Mouse (Mus musculus) kidney, embryonic 14.5 days (tissue): ENCODE measurements at regions not wholly inside any gene's neighbourhood (a gene's known extent, or its start where the extent isn't known, plus 50 kb on each side); places are given as distances from the start of the nearest gene placed in this dataset.

Source experiments
- ATAC-seq: fragments of 200-750 bp; cut with Nextera tagmentation; 2 replicates; pipeline ENCODE4 v1.8.0; 2017; ENCODE audit warnings: moderate number of reproducible peaks, mild to moderate bottlenecking, moderate TSS enrichment, moderate library complexity; ENCODE audit not compliant: low FRiP score, low TSS enrichment
- H3K27ac ChIP-seq: fragments of 300-500 bp; sonication (generic); 2 replicates; pipeline ENCODE4 v1.5.1; 2014; ENCODE audit warnings: low read depth, mild to moderate bottlenecking, low read length, moderate library complexity, mixed read lengths
- H3K27me3 ChIP-seq: fragments of 300-500 bp; sonication (generic); 2 replicates; pipeline ENCODE4 v1.6.1; 2014; ENCODE audit warnings: mild to moderate bottlenecking, low read length; ENCODE audit not compliant: control insufficient read depth, insufficient read depth
- H3K36me3 ChIP-seq: fragments of 300-500 bp; sonication (generic); 2 replicates; pipeline ENCODE4 v1.6.1; 2014; ENCODE audit warnings: low read length, mixed read lengths; ENCODE audit not compliant: control insufficient read depth, insufficient read depth
- H3K4me1 ChIP-seq: fragments of 300-500 bp; sonication (generic); 2 replicates; pipeline ENCODE4 v1.6.1; 2014; ENCODE audit warnings: low read length, mixed read lengths; ENCODE audit not compliant: control insufficient read depth, insufficient read depth
- H3K4me2 ChIP-seq: fragments of 300-500 bp; sonication (generic); replicated peaks from 2 replicates; pipeline ENCODE4 v1.6.1; 2014; ENCODE audit warnings: low read depth, mild to moderate bottlenecking, low read length
- H3K4me3 ChIP-seq: fragments of 300-500 bp; sonication (generic); 2 replicates; pipeline ENCODE4 v1.5.1; 2014; ENCODE audit warnings: mild to moderate bottlenecking, low read length
- H3K9ac ChIP-seq: fragments of 300-500 bp; sonication (generic); 2 replicates; pipeline ENCODE4 v1.6.1; 2014; ENCODE audit warnings: low read depth, mild to moderate bottlenecking, low read length, moderate library complexity
- H3K9me3 ChIP-seq: fragments of 300-500 bp; sonication (generic); 2 replicates; pipeline ENCODE4 v1.6.1; 2016; ENCODE audit warnings: low read length; ENCODE audit not compliant: control insufficient read depth
- WGBS: fragments of 180-500 bp; shearing (Covaris S2); extraction: QIAGEN DNeasy Blood & Tissue Kit; methylation state at CpG from one replicate; pipeline ENCODE4 v1.1.7; 2014; 5-methylcytosine and 5-hydroxymethylcytosine counted together

DNA sequence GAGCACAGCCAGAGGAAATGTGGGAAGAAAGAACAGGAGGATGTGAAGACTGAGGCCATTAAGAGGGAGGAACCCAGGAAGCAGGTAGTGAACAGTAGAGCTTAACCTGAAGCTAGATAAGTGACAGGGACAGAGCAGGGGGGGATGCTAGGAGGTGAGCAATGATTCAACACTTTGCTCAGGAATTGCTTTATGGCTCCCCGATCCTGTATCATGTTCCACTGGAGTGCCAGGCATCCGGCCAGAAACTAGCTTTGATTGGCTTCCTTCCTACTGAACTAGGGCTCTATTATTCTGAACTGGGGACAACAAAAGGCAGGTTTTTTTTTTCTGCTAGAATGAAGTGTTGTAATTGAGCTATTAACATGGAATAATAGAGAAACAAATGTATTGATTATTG is 493.1 kb upstream of the Fat3 start:
- Histone ChIP-seq H3K4me1 (no peaks in the 10 kb centered on the region), H3K27ac (no peak overlapping the region), H3K27me3 (no peaks in the 10 kb centered on the region), H3K4me2 (no peak overlapping the region), H3K36me3 (no peaks in the 10 kb centered on the region), H3K9me3 (no peaks in the 10 kb centered on the region), H3K4me3 (no peak overlapping the region), H3K9ac (no peak overlapping the region)
- WGBS = 12% methylated on average over 2 of the region's 2 CpGs
- 0 out of 2 replicates have a peak, but pooled peaks have one; percentile 52 for ATAC-seq

DNA sequence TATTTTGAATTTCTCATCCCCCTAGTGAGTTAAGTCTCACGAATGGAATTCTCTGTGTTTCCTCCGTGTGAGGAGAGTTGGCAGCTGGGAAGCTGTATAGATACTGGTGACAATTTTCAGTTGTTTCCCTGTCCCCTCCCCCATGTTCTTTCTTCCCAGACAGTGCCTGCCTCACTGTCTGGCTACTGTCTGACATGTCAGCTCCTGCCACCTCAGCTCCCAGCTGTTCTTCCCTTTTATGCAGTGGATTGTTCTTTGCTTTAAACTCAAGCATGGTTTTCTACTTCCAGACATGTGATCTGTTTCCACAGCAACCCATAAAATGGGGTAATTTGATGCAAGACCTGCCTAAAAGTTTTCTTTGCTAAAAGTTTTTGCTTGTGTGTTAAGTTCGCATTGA is 487.0 kb upstream of the Fat3 start:
- H3K27me3 ChIP-seq = no peaks in the 10 kb centered on the region
- peak; percentile 57; the same call in 1 of the 2 replicates for ATAC-seq
- 31% methylated on average over 3 of the region's 3 CpGs for WGBS
- H3K4me1 ChIP-seq = no peaks in the 10 kb centered on the region
- no peak overlapping the region for H3K4me3 ChIP-seq
- no peaks in the 10 kb centered on the region for H3K36me3 ChIP-seq
- no peak overlapping the region for H3K9ac ChIP-seq
- H3K27ac ChIP-seq = no peak overlapping the region
- no peak overlapping the region for H3K4me2 ChIP-seq
- H3K9me3 ChIP-seq = no peaks in the 10 kb centered on the region

DNA sequence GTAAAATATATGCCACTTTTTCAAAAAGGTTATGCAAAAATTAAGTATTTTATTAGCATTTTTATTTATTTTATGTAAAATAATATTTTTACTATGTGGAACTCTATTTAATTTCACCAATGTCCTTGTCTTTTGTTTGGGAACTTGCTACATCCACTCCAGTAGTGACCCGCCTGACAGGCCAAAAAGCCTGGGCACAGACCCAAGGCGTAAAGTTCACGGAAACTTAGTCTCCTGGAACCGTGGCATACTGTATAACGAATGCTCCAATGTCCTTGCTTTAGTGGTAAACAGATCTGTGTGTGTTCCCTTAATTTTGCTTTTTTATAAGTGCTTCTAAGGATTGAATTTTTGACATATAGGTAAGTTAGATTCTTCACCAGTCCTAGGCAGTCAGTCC is 476.2 kb upstream of the Fat3 start:
- WGBS = 94% methylated on average over 5 of the region's 5 CpGs
- no peak for ATAC-seq
- no peaks in the 10 kb centered on the region for H3K4me1 ChIP-seq
- H3K36me3 ChIP-seq = no peaks in the 10 kb centered on the region
- H3K27me3 ChIP-seq = no peaks in the 10 kb centered on the region
- H3K27ac ChIP-seq = no peak overlapping the region
- no peaks in the 10 kb centered on the region for H3K9me3 ChIP-seq
- no peak overlapping the region for H3K4me3 ChIP-seq
- no peak overlapping the region for H3K4me2 ChIP-seq
- no peak overlapping the region for H3K9ac ChIP-seq

DNA sequence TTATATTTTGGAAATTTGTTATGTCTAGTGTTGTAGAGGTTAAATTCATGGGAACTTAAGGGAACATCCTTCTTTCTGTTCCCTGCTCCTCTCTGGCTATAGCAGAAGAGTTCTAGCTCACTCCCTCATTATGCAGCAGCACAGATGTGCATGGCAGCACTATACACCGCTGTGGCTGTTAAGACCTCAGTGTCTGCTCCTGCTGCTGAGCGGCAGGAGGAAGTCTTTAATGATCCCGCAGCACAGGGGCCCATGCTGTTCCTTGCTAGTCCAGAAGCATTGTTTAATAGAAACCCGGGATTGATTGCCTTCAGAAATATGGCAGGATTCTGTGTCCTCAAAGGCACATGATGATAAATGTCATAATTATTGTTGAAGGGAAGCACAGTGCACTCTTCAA is 469.3 kb upstream of the Fat3 start:
- 44% methylated on average over 4 of the region's 4 CpGs for WGBS
- H3K27ac ChIP-seq = no peak overlapping the region
- no peaks in the 10 kb centered on the region for H3K9me3 ChIP-seq
- H3K9ac ChIP-seq = no peak overlapping the region
- no peaks in the 10 kb centered on the region for H3K27me3 ChIP-seq
- H3K4me2 ChIP-seq = no peak overlapping the region
- H3K4me1 ChIP-seq = no peaks in the 10 kb centered on the region
- no peak for ATAC-seq
- H3K36me3 ChIP-seq = no peaks in the 10 kb centered on the region
- no peak overlapping the region for H3K4me3 ChIP-seq

DNA sequence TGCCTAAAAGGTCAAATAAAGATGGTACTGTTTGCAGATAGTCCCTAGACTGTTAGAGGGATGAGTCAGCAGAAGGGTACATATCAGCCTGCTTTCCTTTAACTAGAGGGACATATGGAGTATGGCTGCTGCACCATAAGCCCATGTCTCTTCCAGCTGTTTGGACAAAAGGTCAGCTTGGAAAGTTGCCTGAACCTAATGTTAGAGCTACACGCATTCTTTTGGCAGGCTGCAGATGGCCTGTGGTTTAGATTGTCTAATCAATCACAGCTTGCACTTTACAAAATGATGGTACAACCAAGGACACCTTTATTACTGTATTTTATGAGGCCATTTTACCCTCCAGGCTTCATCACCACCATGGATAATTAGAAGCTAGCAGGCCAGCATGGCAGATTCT is 432.5 kb upstream of the Fat3 start:
- Histone ChIP-seq H3K4me2 (no peak overlapping the region), H3K36me3 (no peaks in the 10 kb centered on the region), H3K4me3 (no peak overlapping the region), H3K4me1 (no peaks in the 10 kb centered on the region), H3K9me3 (no peaks in the 10 kb centered on the region), H3K27ac (no peak overlapping the region), H3K27me3 (no peaks in the 10 kb centered on the region), H3K9ac (no peak overlapping the region)
- no peak for ATAC-seq
- 33% methylated on average over 1 of the region's 1 CpGs for WGBS

DNA sequence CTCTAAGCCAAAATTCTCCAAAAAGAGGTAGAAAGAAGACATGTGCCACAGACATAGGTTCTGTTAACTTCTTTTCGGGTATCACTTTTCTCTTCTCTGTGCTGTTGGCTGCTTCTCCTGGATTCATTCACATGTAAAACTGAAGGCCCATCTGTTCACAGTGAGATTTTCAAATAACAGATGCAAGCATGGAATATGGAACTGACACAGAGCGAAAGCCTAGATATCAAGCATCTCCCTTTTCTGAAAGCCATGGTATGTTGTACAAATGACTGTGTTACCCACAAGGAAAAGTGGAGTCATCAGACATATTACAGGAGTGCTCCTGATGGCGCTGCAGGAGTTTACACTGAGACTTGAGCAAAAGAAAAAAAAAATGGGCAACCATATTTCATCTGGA is 430.5 kb upstream of the Fat3 start:
- H3K27me3 ChIP-seq = no peaks in the 10 kb centered on the region
- no peaks in the 10 kb centered on the region for H3K9me3 ChIP-seq
- no peaks in the 10 kb centered on the region for H3K4me1 ChIP-seq
- WGBS = 91% methylated on average over 3 of the region's 3 CpGs
- no peak overlapping the region for H3K27ac ChIP-seq
- no peak overlapping the region for H3K4me2 ChIP-seq
- no peak overlapping the region for H3K9ac ChIP-seq
- no peak for ATAC-seq
- H3K36me3 ChIP-seq = no peaks in the 10 kb centered on the region
- no peak overlapping the region for H3K4me3 ChIP-seq

DNA sequence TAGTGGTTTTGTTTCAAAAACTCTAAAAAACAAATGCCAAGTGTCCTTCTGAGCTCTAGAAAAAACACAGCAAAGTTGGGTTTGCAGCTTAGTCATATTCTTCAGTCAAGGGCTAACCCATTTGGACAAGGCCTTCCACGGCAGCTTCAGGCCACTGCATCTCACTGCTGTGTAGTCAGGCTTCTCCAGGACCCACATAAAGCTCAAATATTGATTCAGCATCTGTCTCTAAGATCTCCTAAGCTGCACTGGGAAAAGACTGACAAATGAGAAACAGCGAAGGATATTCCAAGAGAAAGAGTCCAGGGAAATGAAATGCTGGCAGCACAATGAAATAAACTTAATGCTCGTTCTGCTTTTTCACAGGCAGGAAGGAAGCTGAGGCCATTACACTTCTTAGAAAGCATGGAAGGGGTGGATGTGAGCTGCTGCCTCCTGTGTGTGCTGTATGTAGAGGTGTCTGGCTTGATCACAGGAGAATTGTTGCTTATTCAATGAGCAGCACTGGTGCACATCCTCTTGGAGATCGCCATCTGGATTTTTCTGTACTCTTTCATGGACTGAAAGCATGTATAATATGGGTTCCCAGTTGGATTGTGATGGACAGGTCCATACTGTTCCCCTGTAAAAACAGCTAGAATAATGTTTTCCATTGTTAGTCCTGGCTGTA is 425.4 kb upstream of the Fat3 start:
- H3K36me3 ChIP-seq = no peaks in the 10 kb centered on the region
- H3K9me3 ChIP-seq = no peaks in the 10 kb centered on the region
- no peak for ATAC-seq
- H3K4me3 ChIP-seq = no peak overlapping the region
- H3K27ac ChIP-seq = no peak overlapping the region
- H3K4me1 ChIP-seq = no peaks in the 10 kb centered on the region
- WGBS = 86% methylated on average over 4 of the region's 4 CpGs
- no peak overlapping the region for H3K9ac ChIP-seq
- no peak overlapping the region for H3K4me2 ChIP-seq
- H3K27me3 ChIP-seq = no peaks in the 10 kb centered on the region

DNA sequence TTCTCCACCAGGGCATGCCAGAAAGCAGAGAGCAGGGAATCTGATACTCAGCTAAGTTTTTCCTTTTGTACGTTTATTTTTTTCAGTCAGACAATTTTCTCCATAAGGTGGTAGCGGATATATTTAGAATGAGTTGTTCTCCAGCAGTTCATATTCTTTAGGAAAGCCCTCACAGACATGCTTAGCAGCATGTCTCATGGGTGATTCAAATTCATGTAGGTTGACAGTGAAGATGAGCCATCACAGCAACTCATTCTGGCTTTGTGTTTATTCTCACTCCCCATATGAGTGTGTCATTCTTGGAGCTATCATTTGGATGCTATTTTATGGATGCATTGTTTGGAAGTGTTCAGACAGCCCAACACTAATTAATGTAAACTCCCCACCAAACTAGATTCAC is 424.2 kb upstream of the Fat3 start:
- H3K36me3 ChIP-seq = no peaks in the 10 kb centered on the region
- no peaks in the 10 kb centered on the region for H3K27me3 ChIP-seq
- no peaks in the 10 kb centered on the region for H3K9me3 ChIP-seq
- WGBS = 91% methylated on average over 2 of the region's 2 CpGs
- no peak overlapping the region for H3K27ac ChIP-seq
- H3K4me2 ChIP-seq = no peak overlapping the region
- H3K4me1 ChIP-seq = no peaks in the 10 kb centered on the region
- no peak overlapping the region for H3K9ac ChIP-seq
- ATAC-seq = no peak
- H3K4me3 ChIP-seq = no peak overlapping the region

DNA sequence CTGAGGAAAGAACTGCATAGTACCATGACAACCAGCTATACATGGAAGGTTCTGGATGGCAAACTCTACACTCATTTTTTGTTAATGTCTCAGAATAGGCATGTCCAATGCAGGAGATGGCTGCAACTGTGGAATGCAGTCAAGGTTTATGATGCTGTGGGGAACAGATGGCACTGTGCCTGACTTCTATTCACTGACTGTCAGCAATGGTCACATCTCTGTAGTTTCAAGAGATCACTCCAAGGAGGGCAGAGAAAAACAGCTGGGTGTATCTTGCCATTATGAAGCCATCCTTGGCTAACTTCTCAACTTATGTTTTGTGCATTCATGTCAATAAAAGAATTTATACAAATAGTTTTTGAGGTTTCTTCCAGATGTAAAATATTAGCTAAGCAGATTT is 405.1 kb upstream of the Fat3 start:
- Histone ChIP-seq H3K9me3 (no peaks in the 10 kb centered on the region), H3K27ac (no peak overlapping the region), H3K36me3 (no peaks in the 10 kb centered on the region), H3K9ac (no peak overlapping the region), H3K27me3 (no peaks in the 10 kb centered on the region), H3K4me2 (no peak overlapping the region), H3K4me1 (no peaks in the 10 kb centered on the region), H3K4me3 (no peak overlapping the region)
- no peak for ATAC-seq
